Mouse (Mus musculus): ENCODE measurements around the gene 4930469K13Rik. TPM values are rescaled to one million over a fixed set of nuclear protein-coding genes. Genes with fewer than 3 reads are reported as not detected.

The 4930469K13Rik gene
- polyA plus RNA-seq, 1 experiment from 2014 or later: not detected

GRCm38 (mm10) chr11:34112781-34113380, 14.5 kb upstream of the 4930469K13Rik start:
- Histone ChIP-seq H3K4me3 (ENCODE audit: low read depth, low read length) (no peak overlapping the region), H3K27ac (ENCODE audit: low read length) (no peak overlapping the region), H3K9me3 (ENCODE audit: low read length) (no peaks in the 10 kb centered on the region), H3K4me1 (ENCODE audit: insufficient read depth, low read depth, low read length) (no peaks in the 10 kb centered on the region), H3K36me3 (ENCODE audit: insufficient read depth, low read length) (no peaks in the 10 kb centered on the region), H3K4me2 (replicated peaks; ENCODE audit: low read depth, low read length) (no peak overlapping the region), H3K27me3 (replicated peaks; ENCODE audit: insufficient read depth, low read length) (no peaks in the 10 kb centered on the region), H3K9ac (replicated peaks; ENCODE audit: low read depth) (no peak overlapping the region)
- WGBS: 64% methylated on average over 4 of the region's 4 CpGs
- DNase-seq (ENCODE audit: low spot score): peak; percentile 13
- TF ChIP-seq CTCF (IDR thresholded peaks at IDR 0.05): no peak
- TF ChIP-seq EP300 (IDR thresholded peaks at IDR 0.05): no peak
- ATAC-seq: no peak

GRCm38 (mm10) chr11:34111940-34112339, 13.6 kb upstream of the 4930469K13Rik start:
- no peaks in the 10 kb centered on the region for H3K4me1 ChIP-seq (ENCODE audit: insufficient read depth, low read depth, low read length)
- TF ChIP-seq EP300 (IDR thresholded peaks at IDR 0.05) (no peak), CTCF (IDR thresholded peaks at IDR 0.05) (no peak)

DNA sequence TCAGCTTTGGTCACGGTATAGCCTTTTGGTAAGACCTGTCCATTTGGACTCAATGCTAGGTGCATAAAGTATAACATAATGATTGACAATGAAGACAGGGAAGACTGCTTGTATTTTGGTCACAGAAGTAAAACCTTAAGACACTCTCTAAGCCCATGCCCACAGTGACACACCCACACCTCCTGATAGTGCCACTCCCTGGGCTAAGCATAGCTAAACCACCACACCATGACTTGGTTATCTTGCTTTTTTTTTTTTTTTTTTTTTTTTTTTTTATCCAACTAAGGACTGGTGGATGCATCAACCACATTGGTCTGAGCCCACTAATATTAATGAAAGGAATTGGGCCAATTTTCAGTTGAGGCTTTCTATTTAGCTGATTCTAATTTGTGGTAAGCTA, 10.9 kb upstream of the 4930469K13Rik start:
- H3K9me3 ChIP-seq (ENCODE audit: low read length): no peaks in the 10 kb centered on the region
- no peak for TF ChIP-seq EP300 (IDR thresholded peaks at IDR 0.05)
- TF ChIP-seq CTCF (IDR thresholded peaks at IDR 0.05): no peak

More at GRCm38 (mm10) chr11:34111940-34112339, 13.6 kb upstream of the 4930469K13Rik start:
- DNase-seq (ENCODE audit: low spot score) (no peak), ATAC-seq (no peak)
- Histone ChIP-seq H3K27me3 (replicated peaks; ENCODE audit: insufficient read depth, low read length) (no peaks in the 10 kb centered on the region), H3K4me2 (replicated peaks; ENCODE audit: low read depth, low read length) (no peak overlapping the region), H3K36me3 (ENCODE audit: insufficient read depth, low read length) (no peaks in the 10 kb centered on the region), H3K9ac (replicated peaks; ENCODE audit: low read depth) (no peak overlapping the region), H3K27ac (ENCODE audit: low read length) (no peak overlapping the region), H3K9me3 (ENCODE audit: low read length) (no peaks in the 10 kb centered on the region), H3K4me3 (ENCODE audit: low read depth, low read length) (no peak overlapping the region)
- WGBS: 64% methylated on average over 7 of the region's 7 CpGs

GRCm38 (mm10) chr11:34104919-34105318, 6.6 kb upstream of the 4930469K13Rik start:
- H3K9me3 ChIP-seq (ENCODE audit: low read length): no peaks in the 10 kb centered on the region
- H3K4me1 ChIP-seq (ENCODE audit: insufficient read depth, low read depth, low read length): no peaks in the 10 kb centered on the region
- no peak overlapping the region for H3K27ac ChIP-seq (ENCODE audit: low read length)
- no peak overlapping the region for H3K9ac ChIP-seq (replicated peaks; ENCODE audit: low read depth)
- ATAC-seq (no peak), DNase-seq (ENCODE audit: low spot score) (no peak)
- no peak overlapping the region for H3K4me2 ChIP-seq (replicated peaks; ENCODE audit: low read depth, low read length)
- H3K4me3 ChIP-seq (ENCODE audit: low read depth, low read length): no peak overlapping the region
- no peaks in the 10 kb centered on the region for H3K27me3 ChIP-seq (replicated peaks; ENCODE audit: insufficient read depth, low read length)
- H3K36me3 ChIP-seq (ENCODE audit: insufficient read depth, low read length): no peaks in the 10 kb centered on the region
- TF ChIP-seq EP300 (IDR thresholded peaks at IDR 0.05) (no peak), CTCF (IDR thresholded peaks at IDR 0.05) (no peak)
- WGBS: 46% methylated on average over 1 of the region's 1 CpGs

More for the DNA sequence above, 10.9 kb upstream of the 4930469K13Rik start:
- Histone ChIP-seq H3K9ac (replicated peaks; ENCODE audit: low read depth) (no peak overlapping the region), H3K36me3 (ENCODE audit: insufficient read depth, low read length) (no peaks in the 10 kb centered on the region), H3K27me3 (replicated peaks; ENCODE audit: insufficient read depth, low read length) (no peaks in the 10 kb centered on the region), H3K4me3 (ENCODE audit: low read depth, low read length) (no peak overlapping the region), H3K27ac (ENCODE audit: low read length) (no peak overlapping the region), H3K4me2 (replicated peaks; ENCODE audit: low read depth, low read length) (no peak overlapping the region), H3K4me1 (ENCODE audit: insufficient read depth, low read depth, low read length) (no peaks in the 10 kb centered on the region)
- no peak for DNase-seq (ENCODE audit: low spot score)
- no peak for ATAC-seq
- WGBS: 95% methylated on average over 1 of the region's 1 CpGs

DNA sequence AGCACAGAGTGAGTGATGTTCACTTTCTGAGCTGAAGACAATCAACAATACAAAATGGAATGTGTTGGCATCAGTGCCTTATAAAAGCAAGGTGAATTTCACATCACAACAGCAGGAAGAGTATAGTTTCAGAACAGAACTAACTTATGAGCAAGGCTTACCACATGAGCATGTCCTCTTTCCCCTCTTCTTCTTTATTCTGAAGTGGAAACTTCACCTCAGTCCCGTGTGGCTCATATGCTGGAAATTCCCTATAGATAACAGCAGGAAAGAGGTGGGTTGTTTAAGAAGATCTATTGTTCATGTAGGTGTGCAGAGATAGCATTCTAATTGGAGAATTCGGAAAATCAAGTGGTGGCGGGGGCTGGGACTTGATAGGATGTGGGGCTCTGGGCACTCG, 3.5 kb upstream of the 4930469K13Rik start:
- H3K27me3 ChIP-seq (replicated peaks; ENCODE audit: insufficient read depth, low read length): no peaks in the 10 kb centered on the region
- WGBS: 56% methylated on average over 4 of the region's 4 CpGs
- H3K4me3 ChIP-seq (ENCODE audit: low read depth, low read length): no peak overlapping the region
- H3K36me3 ChIP-seq (ENCODE audit: insufficient read depth, low read length): no peaks in the 10 kb centered on the region
- H3K27ac ChIP-seq (ENCODE audit: low read length): no peak overlapping the region
- TF ChIP-seq EP300 (IDR thresholded peaks at IDR 0.05) (no peak), CTCF (IDR thresholded peaks at IDR 0.05) (no peak)
- DNase-seq (ENCODE audit: low spot score): no peak
- no peak overlapping the region for H3K9ac ChIP-seq (replicated peaks; ENCODE audit: low read depth)
- H3K4me1 ChIP-seq (ENCODE audit: insufficient read depth, low read depth, low read length): no peaks in the 10 kb centered on the region
- H3K4me2 ChIP-seq (replicated peaks; ENCODE audit: low read depth, low read length): no peak overlapping the region
- no peak for ATAC-seq
- no peaks in the 10 kb centered on the region for H3K9me3 ChIP-seq (ENCODE audit: low read length)

DNA sequence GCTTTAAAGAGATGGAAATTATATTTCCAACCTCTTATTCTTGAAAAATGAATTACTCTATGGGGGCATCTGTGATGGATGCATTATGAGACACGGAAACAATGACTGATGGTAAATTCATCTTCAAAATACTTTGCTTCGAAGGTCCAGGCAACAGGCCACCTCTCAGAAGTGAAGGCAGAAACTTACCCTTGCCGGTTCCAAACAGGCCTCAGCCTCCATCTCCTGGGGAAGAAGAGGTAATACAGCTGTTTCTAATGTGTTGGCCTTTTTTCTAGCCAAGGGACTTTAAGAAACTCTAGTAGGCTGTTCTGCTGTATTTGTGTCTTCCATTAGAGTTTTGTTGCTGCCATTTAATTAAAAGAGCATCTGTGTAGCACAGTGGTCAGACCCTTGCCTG, 11.3 kb downstream of the 4930469K13Rik start:
- DNase-seq (ENCODE audit: low spot score) (no peak), ATAC-seq (no peak)
- no peak overlapping the region for H3K9ac ChIP-seq (replicated peaks; ENCODE audit: low read depth)
- no peak for TF ChIP-seq EP300 (IDR thresholded peaks at IDR 0.05)
- peak; percentile 16; the same call in 1 of the 2 replicates for TF ChIP-seq CTCF (IDR thresholded peaks at IDR 0.05)
- no peak overlapping the region for H3K4me3 ChIP-seq (ENCODE audit: low read depth, low read length)
- no peak overlapping the region for H3K4me2 ChIP-seq (replicated peaks; ENCODE audit: low read depth, low read length)
- 57% methylated on average over 3 of the region's 3 CpGs for WGBS
- H3K27ac ChIP-seq (ENCODE audit: low read length): no peak overlapping the region
- H3K9me3 ChIP-seq (ENCODE audit: low read length): no peaks in the 10 kb centered on the region
- H3K27me3 ChIP-seq (replicated peaks; ENCODE audit: insufficient read depth, low read length): no peaks in the 10 kb centered on the region
- no peaks in the 10 kb centered on the region for H3K36me3 ChIP-seq (ENCODE audit: insufficient read depth, low read length)
- H3K4me1 ChIP-seq (ENCODE audit: insufficient read depth, low read depth, low read length): no peaks in the 10 kb centered on the region
